Mouse (Mus musculus) A20 (cell line): Measurements from ENCODE around the gene Ldhb.
"Not testable (repeated sequence)": the region's sequence is repeated elsewhere in the genome, so short reads cannot be mapped to it uniquely, and the experiment has no call there.

Experiments
- DNase-seq: peaks from one replicate; pipeline ENCODE4 v3.0.0-alpha.2; 2011; ENCODE audit warnings: low read depth, low spot score

The Ldhb gene

GRCm38 (mm10) chr6:142514912-142515311, 7.2 kb upstream of the Ldhb start:
- no peak for DNase-seq

GRCm38 (mm10) chr6:142512902-142513301, 5.1 kb upstream of the Ldhb start:
- no peak for DNase-seq

GRCm38 (mm10) chr6:142511516-142512135, 3.9 kb upstream of the Ldhb start:
- no peak for DNase-seq

- no peak for DNase-seq
Measured at GRCm38 (mm10) chr6:142508663-142509062, 906 bp upstream of the Ldhb start.

- DNase-seq, result no peak
Measured at GRCm38 (mm10) chr6:142507033-142507784, 548 bp downstream of the Ldhb start.

GRCm38 (mm10) chr6:142506338-142507032, 1.3 kb downstream of the Ldhb start:
- DNase-seq, result no peak

GRCm38 (mm10) chr6:142503601-142504000, 4.2 kb downstream of the Ldhb start:
- DNase-seq, result no peak

GRCm38 (mm10) chr6:142502519-142503125, 5.1 kb downstream of the Ldhb start:
- no peak for DNase-seq

- not testable (repeated sequence) for DNase-seq
Measured at GRCm38 (mm10) chr6:142490114-142490513, 17.6 kb downstream of the Ldhb start.

GRCm38 (mm10) chr6:142487638-142488037, 20.1 kb downstream of the Ldhb start:
- DNase-seq, result no peak

GRCm38 (mm10) chr6:142485478-142486123, 22.2 kb downstream of the Ldhb start:
- DNase-seq, result no peak

GRCm38 (mm10) chr6:142477239-142477638, 30.5 kb downstream of the Ldhb start:
- DNase-seq, result no peak

- DNase-seq, result no peak
Measured at GRCm38 (mm10) chr6:142472801-142473203, 35.0 kb downstream of the Ldhb start, which contains the start of gene Gys2. Gys2 (minus strand) TSS chr6:142473109.

- no peak for DNase-seq
Measured at GRCm38 (mm10) chr6:142471141-142471540, 36.6 kb downstream of the Ldhb start.

- no peak for DNase-seq
Measured at GRCm38 (mm10) chr6:142469602-142470001, 38.2 kb downstream of the Ldhb start.

GRCm38 (mm10) chr6:142462194-142462593, 45.6 kb downstream of the Ldhb start:
- DNase-seq, result no peak

GRCm38 (mm10) chr6:142459017-142459678, 48.6 kb downstream of the Ldhb start:
- DNase-seq, result no peak

GRCm38 (mm10) chr6:142458010-142458409, 49.7 kb downstream of the Ldhb start:
- no peak for DNase-seq

GRCm38 (mm10) chr6:142455314-142455996, 52.3 kb downstream of the Ldhb start:
- DNase-seq, result no peak

- no peak for DNase-seq
Measured at GRCm38 (mm10) chr6:142453311-142453710, 54.4 kb downstream of the Ldhb start.
